Comparison of ENCODE assay signal across 28 mouse cellular contexts in the genomic region with DNA sequence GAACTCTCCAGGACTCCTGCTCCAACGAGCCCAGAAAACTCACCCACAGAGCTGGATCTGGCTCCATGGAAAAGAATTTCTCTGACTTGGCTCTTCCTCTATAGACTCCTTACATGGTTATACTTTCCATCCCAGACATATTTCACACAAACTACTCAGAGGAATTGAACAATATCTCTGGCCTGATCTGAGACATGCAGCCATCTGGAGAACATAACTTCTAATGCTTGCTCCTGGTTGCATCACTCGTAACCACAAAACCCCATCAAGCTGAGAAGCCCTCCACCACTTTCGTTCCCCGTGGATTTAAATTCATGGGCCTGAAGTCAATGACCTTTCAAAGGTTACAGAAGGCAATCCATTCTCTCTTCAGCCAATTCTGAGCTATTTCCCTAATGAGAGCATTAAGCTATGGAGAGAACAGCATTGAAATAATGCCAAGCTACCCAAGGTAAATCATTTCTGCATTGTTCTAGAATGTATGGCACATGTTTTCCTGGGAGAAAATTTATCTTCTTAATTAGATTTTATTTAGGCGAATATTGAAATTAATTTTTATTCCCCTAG.
DNase-seq lines count a peak whose midpoint lies in the region; ATAC-seq and TF ChIP-seq lines count a peak whose summit lies in the region.
"Had no signal": no experiment of that assay in that cellular context is flagged by ENCODE, and none has a peak within 500 bp of the region (broad histone marks: within the 10 kb centered on the region; RNA-seq: fewer than 3 reads in every experiment).

No protein-coding gene starts in this region.

- no peak overlapping the region for H3K9ac ChIP-seq in limb, embryonic 13.5 days
- no peak overlapping the region for H3K9ac ChIP-seq in intestine, postnatal 0 days (ENCODE audit: low read depth, low read length)
- H3K9ac ChIP-seq: forebrain, embryonic 12.5 days; intestine, embryonic 15.5 days; liver, embryonic 15.5 days; lung, embryonic 14.5 days; midbrain, embryonic 12.5 days had no signal

- H3K9me3 ChIP-seq in limb, embryonic 13.5 days = no peaks in the 10 kb centered on the region
- H3K9me3 ChIP-seq in limb, embryonic 10.5 days (replicated peaks) = no peaks in the 10 kb centered on the region
- H3K9me3 ChIP-seq in forebrain, embryonic 10.5 days = no peaks in the 10 kb centered on the region
- no peaks in the 10 kb centered on the region for H3K9me3 ChIP-seq in intestine, postnatal 0 days (ENCODE audit: control insufficient read depth)
- H3K9me3 ChIP-seq: forebrain, embryonic 12.5 days; G1E; hindbrain, embryonic 10.5 days; intestine, embryonic 15.5 days; liver, embryonic 15.5 days; midbrain, embryonic 12.5 days had no signal

- TF ChIP-seq POLR2A in embryonic fibroblast, embryonic 13.5 days (IDR thresholded peaks at IDR 0.05; ENCODE audit: low read depth, low read length) = no peak; the same call in 1 of the 2 replicates

- 38% methylated on average over 5 of the region's 5 CpGs for WGBS in limb, embryonic 13.5 days
- 62% methylated on average over 5 of the region's 5 CpGs for WGBS in limb, embryonic 10.5 days
- WGBS in forebrain, embryonic 10.5 days = 80% methylated on average over 5 of the region's 5 CpGs
- 76% methylated on average over 5 of the region's 5 CpGs for WGBS in intestine, postnatal 0 days

- H3K27ac ChIP-seq in limb, embryonic 13.5 days = no peak overlapping the region
- no peak overlapping the region for H3K27ac ChIP-seq in limb, embryonic 10.5 days
- H3K27ac ChIP-seq in embryonic fibroblast, embryonic 13.5 days (ENCODE audit: insufficient read depth, low read length) = peak overlapping the region; percentile 100
- no peak overlapping the region for H3K27ac ChIP-seq in forebrain, embryonic 10.5 days
- H3K27ac ChIP-seq in intestine, postnatal 0 days (ENCODE audit: low read depth, low read length) = no peak overlapping the region
- H3K27ac ChIP-seq: forebrain, embryonic 12.5 days; hindbrain, embryonic 10.5 days; intestine, embryonic 15.5 days; kidney, postnatal 0 days; liver, embryonic 15.5 days; midbrain, embryonic 12.5 days had no signal

- H3K4me3 ChIP-seq in limb, embryonic 13.5 days = no peak overlapping the region
- H3K4me3 ChIP-seq in limb, embryonic 10.5 days = no peak overlapping the region
- no peak overlapping the region for H3K4me3 ChIP-seq in embryonic fibroblast, embryonic 13.5 days (ENCODE audit: insufficient read depth, low read length)
- no peak overlapping the region for H3K4me3 ChIP-seq in forebrain, embryonic 10.5 days
- no peak overlapping the region for H3K4me3 ChIP-seq in intestine, postnatal 0 days (ENCODE audit: low read depth, low read length)
- H3K4me3 ChIP-seq: forebrain, embryonic 12.5 days; hindbrain, embryonic 10.5 days; intestine, embryonic 15.5 days; liver, embryonic 15.5 days; megakaryocyte, embryonic 14.5 days; midbrain, embryonic 12.5 days had no signal

- H3K4me2 ChIP-seq in limb, embryonic 13.5 days (replicated peaks) = no peak overlapping the region
- H3K4me2 ChIP-seq in intestine, postnatal 0 days (replicated peaks; ENCODE audit: low read depth) = no peak overlapping the region
- H3K4me2 ChIP-seq: forebrain, embryonic 12.5 days; intestine, embryonic 15.5 days; liver, embryonic 15.5 days; lung, embryonic 14.5 days; midbrain, embryonic 12.5 days had no signal

- ATAC-seq in limb, embryonic 13.5 days (ENCODE audit: low FRiP score, low read depth) = peak; percentile 77
- ATAC-seq in megakaryocyte progenitor cell, adult 5-6 weeks (replicated peaks; ENCODE audit: poor library complexity) = peak; percentile 76
- ATAC-seq in intestine, postnatal 0 days = no peak
- ATAC-seq: hindbrain, embryonic 16.5 days; intestine, embryonic 15.5 days had no signal

- no peak for DNase-seq in limb, embryonic 10.5 days (ENCODE audit: low spot score)
- DNase-seq in MN1 (ENCODE audit: low spot score) = peak; percentile 21
- no peak for DNase-seq in yolk sac, embryonic 10.5 days (ENCODE audit: low spot score)
- DNase-seq in forebrain, embryonic 10.5 days (ENCODE audit: extremely low spot score, low spot score) = no peak
- DNase-seq: adrenal gland, postnatal 36 days; cerebellum, adult 2 months; cerebellum, postnatal 14 days; heart, postnatal 14 days; kidney, adult 8-10 months; kidney, postnatal 4 days; lung, embryonic 14.5 days; right cerebral cortex, postnatal 25 days; spleen, adult 18-20 months; thymus, adult 2 months; thymus, postnatal 4 days had no signal

- H3K27me3 ChIP-seq in limb, embryonic 13.5 days = no peaks in the 10 kb centered on the region
- H3K27me3 ChIP-seq in limb, embryonic 10.5 days (ENCODE audit: low read depth, poor library complexity, severe bottlenecking) = no peaks in the 10 kb centered on the region
- H3K27me3 ChIP-seq in forebrain, embryonic 10.5 days (ENCODE audit: poor library complexity, severe bottlenecking) = no peaks in the 10 kb centered on the region
- no peaks in the 10 kb centered on the region for H3K27me3 ChIP-seq in intestine, postnatal 0 days (replicated peaks; ENCODE audit: control insufficient read depth, insufficient read depth, low read length)
- H3K27me3 ChIP-seq: forebrain, embryonic 12.5 days; intestine, embryonic 15.5 days; liver, embryonic 15.5 days; megakaryocyte, embryonic 14.5 days; midbrain, embryonic 12.5 days had no signal

- H3K4me1 ChIP-seq in limb, embryonic 13.5 days = peaks cover 13% of the 10 kb centered on the region
- peaks cover 13% of the 10 kb centered on the region for H3K4me1 ChIP-seq in limb, embryonic 10.5 days
- peaks cover 7% of the 10 kb centered on the region; the same call in 1 of the 2 replicates for H3K4me1 ChIP-seq in embryonic fibroblast, embryonic 13.5 days (ENCODE audit: control insufficient read depth, insufficient read depth, low read length)
- peaks cover 4% of the 10 kb centered on the region; the same call in 1 of the 2 replicates for H3K4me1 ChIP-seq in forebrain, embryonic 10.5 days
- no peaks in the 10 kb centered on the region for H3K4me1 ChIP-seq in intestine, postnatal 0 days (replicated peaks; ENCODE audit: control insufficient read depth, insufficient read depth, low read length)
- H3K4me1 ChIP-seq: forebrain, embryonic 12.5 days; intestine, embryonic 15.5 days; liver, embryonic 15.5 days; megakaryocyte, embryonic 14.5 days; midbrain, embryonic 12.5 days had no signal

- no peaks in the 10 kb centered on the region for H3K36me3 ChIP-seq in limb, embryonic 13.5 days
- H3K36me3 ChIP-seq in limb, embryonic 10.5 days = no peaks in the 10 kb centered on the region
- H3K36me3 ChIP-seq in forebrain, embryonic 10.5 days (replicated peaks) = no peaks in the 10 kb centered on the region
- no peaks in the 10 kb centered on the region for H3K36me3 ChIP-seq in intestine, postnatal 0 days (ENCODE audit: control insufficient read depth, insufficient read depth)
- H3K36me3 ChIP-seq: forebrain, embryonic 12.5 days; G1E; hindbrain, embryonic 10.5 days; intestine, embryonic 15.5 days; liver, embryonic 15.5 days; midbrain, embryonic 12.5 days had no signal

- no peak for TF ChIP-seq CTCF in embryonic fibroblast, embryonic 13.5 days (IDR thresholded peaks at IDR 0.05; ENCODE audit: borderline replicate concordance, insufficient read depth, low read length)
- no peak for TF ChIP-seq CTCF in intestine, postnatal 0 days (IDR thresholded peaks at IDR 0.05; ENCODE audit: low read depth)
